Mouse (Mus musculus) kidney, adult 2 months (tissue): ENCODE results near the gene Slc26a9.

Source experiments
- CTCF ChIP-seq: fragments of 200-500 bp; conservative IDR thresholded peaks from 2 replicates; pipeline ENCODE4 v1.5.1; 2011; ENCODE audit warnings: low read depth, mild to moderate bottlenecking, control low read depth, low read length, moderate library complexity, mixed read lengths; ENCODE audit not compliant: insufficient read depth, insufficient read length
- POLR2A ChIP-seq: fragments of 200-500 bp; IDR thresholded peaks from one replicate; pipeline ENCODE4 v1.6.1; 2011; ENCODE audit warnings: low read depth, low read length, control low read depth

GRCm38 (mm10) chr1:131698770-131699169, 45.1 kb upstream of the Slc26a9 start:
- TF ChIP-seq CTCF (no peak), POLR2A (no peak)
